Mouse (Mus musculus) thymus, postnatal 10 days (tissue): ENCODE results near the gene Phlpp2.
"Not testable (repeated sequence)": the region's sequence is repeated elsewhere in the genome, so short reads cannot be mapped to it uniquely, and the experiment has no call there.

Experiments
- DNase-seq, 2 experiments: peaks; one replicate each; pipeline ENCODE4 v3.0.0; 2021; ENCODE audit warnings: low spot score in 2 of 2

Gene Phlpp2

DNA sequence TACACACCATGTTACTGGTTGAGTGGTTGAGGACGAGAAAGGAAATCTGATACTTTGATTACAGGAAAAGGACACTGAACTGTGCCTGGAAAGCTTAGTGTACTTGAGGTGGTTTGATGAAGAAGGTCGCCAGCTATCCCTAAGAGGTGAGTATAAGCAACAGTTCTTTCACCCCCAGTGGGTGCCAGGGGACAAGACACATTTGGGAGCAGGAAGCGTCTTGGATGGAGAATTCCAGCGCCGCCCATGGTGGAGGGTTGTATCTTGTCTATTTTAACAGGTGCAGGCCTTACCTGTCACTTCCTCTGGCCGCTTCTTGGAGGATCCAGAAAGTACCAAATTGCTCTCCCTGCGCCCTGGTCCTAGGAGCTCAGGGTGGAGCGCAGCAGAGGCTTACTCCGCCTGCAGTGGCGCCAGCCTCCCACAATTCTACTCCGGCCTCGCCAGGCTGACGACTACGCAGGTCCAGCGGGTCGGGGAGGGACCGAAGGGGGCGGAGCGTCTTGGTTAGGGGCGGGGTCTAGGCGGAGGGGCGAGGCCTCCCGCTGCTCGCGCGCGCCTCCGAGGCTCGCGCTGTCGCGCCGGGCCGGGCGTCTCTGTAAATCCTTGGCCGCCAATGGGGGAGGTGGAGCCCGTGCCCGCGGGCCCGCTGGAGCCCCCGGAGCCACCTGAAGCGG is at the start of gene Phlpp2:
Gene Phlpp2 (plus strand): TSS at position 540 of the 677 bp plus-strand sequence.
- DNase-seq = peak; percentile 77 to 85

DNA sequence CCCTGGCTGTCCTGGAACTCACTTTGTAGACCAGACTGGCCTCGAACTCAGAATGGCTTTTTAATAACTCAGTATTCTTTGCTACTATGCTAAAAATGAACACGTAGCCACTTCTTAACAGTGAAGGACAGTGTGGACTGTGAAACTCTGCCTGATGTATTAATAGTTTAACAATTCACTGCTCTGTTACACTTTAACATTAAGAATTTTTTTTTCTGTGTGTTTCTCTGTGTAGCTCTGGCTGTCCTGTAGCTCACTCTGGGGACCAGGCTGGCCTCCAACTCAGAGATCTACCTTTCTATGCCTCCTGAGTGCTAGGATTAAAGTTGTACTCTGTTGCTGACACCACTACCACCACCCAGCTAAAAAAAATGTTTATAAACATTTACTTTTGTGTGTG is 44.8 kb upstream of the Phlpp2 start:
- no peak for DNase-seq

DNA sequence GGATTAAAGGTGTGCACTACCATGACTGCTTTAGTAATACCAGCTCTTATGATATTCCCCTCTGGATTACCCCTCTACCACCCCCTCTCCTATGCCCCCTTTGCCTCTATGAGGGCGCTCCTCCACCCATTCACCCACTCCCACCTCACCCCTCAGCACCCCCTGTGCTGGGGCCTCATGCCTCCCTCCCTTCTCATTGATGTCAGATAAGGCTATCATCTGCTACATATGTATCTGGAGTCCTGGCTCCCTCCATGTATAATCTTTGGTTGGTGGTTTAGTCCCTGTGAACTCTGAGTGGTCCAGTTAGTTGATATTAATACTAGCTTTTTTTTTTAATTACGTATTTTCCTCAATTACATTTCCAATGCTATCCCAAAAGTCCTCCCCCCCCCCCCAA is 28.5 kb upstream of the Phlpp2 start:
- no peak for DNase-seq

GRCm38 (mm10) chr8:109842468-109842867 is 25.9 kb upstream of the Phlpp2 start:
- no peak for DNase-seq

GRCm38 (mm10) chr8:109847866-109848265 is 20.5 kb upstream of the Phlpp2 start:
- DNase-seq = no peak

DNA sequence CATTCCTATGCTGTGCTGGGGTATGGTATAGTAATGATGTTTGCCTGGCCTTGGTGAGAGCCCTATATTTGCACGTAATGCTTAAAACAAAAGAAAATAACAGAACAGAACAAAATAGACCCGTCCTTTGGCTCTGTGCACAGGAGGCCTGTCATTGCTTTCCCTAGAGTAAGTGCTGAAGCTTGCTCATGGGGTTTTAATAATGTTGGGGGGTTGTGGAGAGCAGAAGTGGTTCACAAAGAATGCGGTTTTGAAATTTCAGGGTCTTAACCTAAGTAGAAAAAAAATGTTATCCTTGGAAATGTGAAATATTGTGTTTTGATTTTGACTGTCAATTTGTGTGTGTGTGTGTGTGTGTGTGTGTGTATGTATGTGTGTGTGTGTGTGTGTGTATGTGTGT is 19.4 kb upstream of the Phlpp2 start:
- no peak for DNase-seq

GRCm38 (mm10) chr8:109853423-109853822 is 14.9 kb upstream of the Phlpp2 start:
- peak; percentile 16 to 59 for DNase-seq

DNA sequence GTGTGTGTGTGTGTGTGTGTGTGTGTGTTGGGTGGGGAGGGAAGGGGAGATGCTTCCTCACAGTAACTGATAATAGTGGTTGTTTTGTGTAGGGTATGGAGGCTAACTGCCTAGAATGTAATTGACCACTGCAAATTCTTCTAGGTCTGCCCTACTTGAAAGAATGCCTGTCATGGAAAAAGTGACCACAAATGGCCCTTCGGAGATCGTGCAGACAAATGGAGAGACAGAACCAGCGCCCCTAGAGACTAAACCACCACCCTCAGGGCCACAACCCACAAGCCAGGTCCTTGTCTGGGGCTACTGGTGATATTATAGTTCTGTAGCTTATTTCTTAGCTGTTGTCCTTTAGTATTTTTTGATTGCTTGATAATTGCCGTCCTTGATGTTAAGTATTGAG is 13.8 kb upstream of the Phlpp2 start:
- no peak for DNase-seq

- DNase-seq = no peak
These were observed 12.9 kb upstream of the Phlpp2 start for GRCm38 (mm10) chr8:109855451-109855850.

DNA sequence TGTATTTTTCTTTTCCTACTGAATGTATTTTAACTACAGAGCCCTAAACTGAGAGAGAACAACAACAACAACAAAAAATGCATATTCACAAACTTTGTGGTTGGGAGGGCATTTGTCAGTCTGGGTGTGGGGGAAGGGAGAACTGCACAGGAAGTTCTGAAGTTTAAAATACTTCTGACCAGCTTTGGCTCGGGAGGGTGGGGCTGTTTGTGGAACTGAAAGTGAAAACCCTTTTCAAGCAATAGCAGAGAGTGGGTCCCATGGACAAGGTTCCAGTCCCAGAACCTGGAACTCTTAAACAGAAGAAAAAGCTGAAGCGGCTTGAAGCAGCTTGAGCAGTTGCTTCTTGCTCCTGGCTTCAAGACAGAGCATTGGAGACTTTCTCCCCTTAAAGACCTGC is 4.9 kb upstream of the Phlpp2 start:
- DNase-seq = no peak

- DNase-seq = no peak
These were observed 3.5 kb upstream of the Phlpp2 start for GRCm38 (mm10) chr8:109864798-109865197.

DNA sequence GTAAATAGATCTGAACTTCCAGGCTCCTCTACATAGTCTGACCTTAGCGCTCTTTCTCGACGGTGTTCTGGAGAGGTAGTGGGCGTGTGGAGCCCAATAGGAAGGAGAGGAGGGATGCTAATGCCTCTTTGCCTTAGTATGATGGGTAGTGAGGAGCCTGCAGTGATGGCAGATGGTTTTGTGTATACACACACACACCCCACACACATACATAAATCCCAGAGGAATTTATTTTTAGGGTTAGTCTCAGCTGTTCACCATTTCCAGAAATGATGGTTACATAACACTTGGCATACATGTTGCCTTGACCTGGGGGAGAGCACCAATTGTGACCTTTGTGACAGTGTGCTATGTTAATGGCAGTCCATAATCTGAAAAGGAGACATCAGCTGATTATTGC is 2.8 kb upstream of the Phlpp2 start:
- DNase-seq = no peak

DNA sequence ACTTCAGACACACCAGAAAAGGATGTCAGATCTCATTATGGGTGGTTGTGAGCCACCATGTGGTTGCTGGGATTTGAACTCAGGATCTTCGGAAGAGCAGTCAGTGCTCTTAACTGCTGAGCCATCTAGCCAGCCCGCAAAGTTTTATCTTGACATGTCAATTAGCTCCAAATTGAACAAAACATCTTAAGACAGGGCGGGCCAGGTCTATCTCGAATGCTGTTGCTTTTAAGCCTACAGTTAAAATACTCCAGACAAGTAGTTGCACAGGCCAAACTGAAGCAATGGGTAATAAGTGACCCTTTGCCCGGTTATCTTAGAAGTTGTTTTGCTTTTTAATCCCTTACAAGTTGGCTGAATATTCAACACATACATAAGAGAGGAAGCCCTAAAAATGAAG is 1.7 kb upstream of the Phlpp2 start:
- DNase-seq = no peak

- DNase-seq = peak; percentile 5 to 13
These were observed 479 bp downstream of the Phlpp2 start for GRCm38 (mm10) chr8:109868680-109869361.

DNA sequence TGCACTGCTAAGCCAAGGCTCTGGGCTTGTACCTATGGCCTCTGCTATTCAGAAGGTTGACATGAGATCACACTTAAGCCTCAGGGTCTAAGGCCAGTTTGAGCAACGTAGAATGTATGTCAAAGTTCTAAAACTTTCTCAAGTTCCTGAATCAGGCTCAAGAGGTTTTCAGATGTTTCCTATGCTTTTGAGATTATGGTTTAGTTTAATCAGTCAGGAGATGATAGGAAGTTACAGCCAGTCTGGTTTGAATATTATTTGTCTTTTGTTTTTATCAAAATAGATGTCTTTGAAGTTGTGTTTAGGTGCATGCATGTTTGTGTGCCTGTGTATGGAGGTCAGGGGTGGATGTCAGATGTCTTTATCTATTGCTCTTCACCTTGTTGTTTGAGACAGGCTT is 2.7 kb downstream of the Phlpp2 start:
- DNase-seq = no peak

DNA sequence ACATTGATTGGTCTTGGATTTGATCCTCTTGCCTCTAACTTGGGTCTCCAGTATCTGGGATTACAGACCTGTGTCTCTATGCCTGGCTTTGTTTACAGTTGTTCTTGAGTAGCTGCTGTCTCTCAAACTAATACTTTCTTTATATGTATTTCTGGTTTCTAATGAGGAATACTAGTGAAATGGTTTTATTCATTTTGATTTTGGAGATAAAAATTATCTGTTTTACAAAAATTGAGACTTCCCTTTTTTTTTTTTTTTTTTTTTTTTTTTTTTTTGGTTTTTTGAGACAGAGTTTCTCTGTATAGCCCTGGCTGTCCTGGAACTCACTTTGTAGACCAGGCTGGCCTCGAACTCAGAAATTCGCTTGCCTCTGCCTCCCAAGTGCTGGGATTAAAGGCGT is 5.5 kb downstream of the Phlpp2 start:
- not testable (repeated sequence) for DNase-seq

- DNase-seq = no peak
These were observed 11.8 kb downstream of the Phlpp2 start for GRCm38 (mm10) chr8:109880012-109880662.

GRCm38 (mm10) chr8:109885294-109885693 is 17.0 kb downstream of the Phlpp2 start:
- DNase-seq = no peak

DNA sequence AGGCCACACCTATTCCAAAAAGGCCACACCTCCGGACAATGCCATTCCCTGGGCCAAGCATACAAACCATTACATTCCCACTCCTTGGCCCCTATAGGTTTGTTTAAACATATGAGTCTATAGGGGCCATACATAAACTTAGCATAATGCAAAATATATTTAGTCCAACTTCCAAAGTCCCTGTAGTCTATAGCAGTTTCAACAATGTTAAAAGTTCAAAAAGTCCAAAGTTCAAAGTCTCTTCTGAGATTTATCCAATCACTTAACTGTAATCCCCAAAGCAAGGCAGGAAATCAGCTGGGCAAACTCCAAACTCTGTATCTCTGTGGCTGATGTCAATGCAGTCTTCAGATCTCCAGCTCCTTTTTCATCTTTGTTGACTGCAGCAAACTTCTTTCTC is 20.9 kb downstream of the Phlpp2 start:
- no peak for DNase-seq

- no peak for DNase-seq
These were observed 22.6 kb downstream of the Phlpp2 start for GRCm38 (mm10) chr8:109890794-109891585.

DNA sequence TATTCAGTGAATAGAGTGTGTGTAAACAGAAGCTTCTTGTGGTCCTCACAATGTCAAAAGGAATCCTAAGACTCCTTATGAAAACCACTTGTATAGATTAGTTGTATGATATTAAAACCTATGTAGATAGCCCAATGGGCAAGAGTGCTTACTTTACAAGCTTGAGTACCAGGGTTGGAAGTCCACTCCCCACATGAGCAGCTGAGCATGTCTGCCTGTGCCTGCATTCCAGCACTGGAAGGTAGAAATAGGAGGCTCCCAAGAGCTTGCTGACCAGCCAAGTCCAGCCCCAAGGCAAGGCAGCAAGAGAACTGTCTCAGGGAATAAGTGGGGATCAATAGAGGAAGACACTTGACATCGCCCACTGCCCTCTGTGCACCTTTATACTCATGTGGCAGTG is 26.3 kb downstream of the Phlpp2 start:
- no peak for DNase-seq

DNA sequence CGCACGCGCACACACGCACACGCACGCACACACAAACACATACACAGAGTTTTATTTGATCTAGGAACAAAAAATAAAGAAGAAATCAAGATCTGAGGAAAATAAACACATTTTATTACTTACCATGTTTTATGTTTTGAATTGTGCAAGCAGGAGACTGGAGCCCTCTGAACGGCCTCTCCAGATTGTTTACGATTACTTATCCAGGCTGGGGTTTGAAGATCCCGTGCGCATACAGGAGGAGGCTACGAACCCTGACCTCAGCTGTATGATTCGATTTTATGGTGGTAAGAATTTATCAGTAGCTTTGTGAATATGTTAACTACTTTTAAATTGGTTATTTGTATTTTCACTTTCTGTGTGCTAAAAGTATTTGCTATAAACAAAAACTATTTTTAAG is 27.0 kb downstream of the Phlpp2 start:
- no peak for DNase-seq
